Mouse (Mus musculus): ENCODE data around the gene Homez. TPM values are rescaled to one million over a fixed set of nuclear protein-coding genes. Genes with fewer than 3 reads are reported as not detected.

Homez gene
- total RNA-seq (2012; rRNA removed), result 2.5 and 3.9 TPM in 2 replicates

- in situ Hi-C loops (cut with MboI; ENCODE audit: low sequenced_read_pairs in 2 of 2, unreplicated experiment in 2 of 2), result no loop called here
- TF ChIP-seq CHD2 (IDR thresholded peaks at IDR 0.05; ENCODE audit: low read depth, low read length) (no peak), ZC3H11A (IDR thresholded peaks at IDR 0.05; ENCODE audit: borderline replicate concordance, low read depth, low read length) (no peak), MAFK (IDR thresholded peaks at IDR 0.05; ENCODE audit: insufficient read depth, low read depth, low read length) (no peak), ZNF384 (IDR thresholded peaks at IDR 0.05; ENCODE audit: low read depth, low read length) (no peak), HCFC1 (IDR thresholded peaks at IDR 0.05; ENCODE audit: borderline replicate concordance, insufficient read depth, low read length) (no peak)
- no peaks in the 10 kb centered on the region for H3K36me3 ChIP-seq (ENCODE audit: control insufficient read depth, insufficient read depth, low read length, poor library complexity, severe bottlenecking)
- no peak within 1 kb of the TSS for H3K9ac ChIP-seq (ENCODE audit: insufficient read depth, low read depth, low read length, poor library complexity, severe bottlenecking)
- H3K4me3 ChIP-seq (ENCODE audit: insufficient read depth in 1 of 2, low read depth in 1 of 2, low read length in 2 of 2, poor library complexity in 1 of 2, severe bottlenecking in 1 of 2), result no peak within 1 kb of the TSS
- peaks cover 2 to 3% of the 10 kb centered on the region in 2 experiments; a peak in 2 of 4 replicates for H3K4me1 ChIP-seq (ENCODE audit: control insufficient read depth in 2 of 2, insufficient read depth in 2 of 2, low read length in 2 of 2, poor library complexity in 1 of 2)
- DNase-seq (ENCODE audit: low read depth, low spot score), result no peak
- H3K9me3 ChIP-seq (ENCODE audit: control insufficient read depth, insufficient read depth, low read depth, low read length), result no peaks in the 10 kb centered on the region
- no peak within 1 kb of the TSS for H3K27ac ChIP-seq (ENCODE audit: insufficient read depth, low read depth, low read length, poor library complexity, severe bottlenecking)
Observed at GRCm38 (mm10) chr14:54870861-54871260, at the start of gene Homez. Gene Homez (minus strand): TSS chr14:54870961.

DNA sequence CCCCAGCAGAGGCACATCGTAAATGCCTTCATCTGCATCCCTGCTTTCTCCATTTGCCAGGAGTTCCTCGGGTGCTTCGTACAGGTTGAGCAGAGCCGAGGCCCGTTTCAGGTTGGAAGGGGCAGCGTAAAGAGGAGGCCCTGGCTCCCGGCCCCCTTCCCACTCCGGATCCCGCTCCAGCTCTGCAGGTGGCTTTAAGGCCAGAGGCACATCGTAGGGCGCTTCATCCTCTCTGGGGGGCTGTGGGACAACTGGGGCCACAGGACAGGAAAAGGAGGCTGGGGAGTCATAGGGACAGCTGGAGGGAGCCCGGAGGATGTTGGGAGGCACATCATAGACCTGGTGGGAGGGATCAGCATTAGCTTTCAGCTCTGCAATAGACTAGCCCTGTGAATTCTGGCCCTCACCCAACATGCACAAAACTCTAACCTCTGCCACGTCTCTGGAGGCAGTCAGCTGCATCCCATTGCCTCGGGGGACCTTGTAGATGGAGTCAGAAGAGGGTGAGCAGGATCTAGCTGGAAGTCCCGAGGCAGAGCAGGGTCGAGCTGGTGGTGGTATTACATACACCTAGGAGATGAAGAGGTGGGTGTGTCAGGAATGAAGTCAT lies 49.4 kb upstream of the Homez start:
- H3K4me1 ChIP-seq (ENCODE audit: control insufficient read depth in 2 of 2, insufficient read depth in 2 of 2, low read length in 2 of 2, poor library complexity in 1 of 2), result peaks cover 3 to 4% of the 10 kb centered on the region in 2 experiments; a peak in 2 of 4 replicates
- in situ Hi-C loops (cut with MboI; ENCODE audit: low sequenced_read_pairs in 2 of 2, unreplicated experiment in 2 of 2), result no loop called here
- no peak overlapping the region for H3K4me3 ChIP-seq (ENCODE audit: insufficient read depth in 1 of 2, low read depth in 1 of 2, low read length in 2 of 2, poor library complexity in 1 of 2, severe bottlenecking in 1 of 2)
- H3K9ac ChIP-seq (ENCODE audit: insufficient read depth, low read depth, low read length, poor library complexity, severe bottlenecking), result no peak overlapping the region
- TF ChIP-seq ZC3H11A (IDR thresholded peaks at IDR 0.05; ENCODE audit: borderline replicate concordance, low read depth, low read length) (no peak), ZNF384 (IDR thresholded peaks at IDR 0.05; ENCODE audit: low read depth, low read length) (no peak), CHD2 (IDR thresholded peaks at IDR 0.05; ENCODE audit: low read depth, low read length) (no peak), HCFC1 (IDR thresholded peaks at IDR 0.05; ENCODE audit: borderline replicate concordance, insufficient read depth, low read length) (no peak), MAFK (IDR thresholded peaks at IDR 0.05; ENCODE audit: insufficient read depth, low read depth, low read length) (no peak)
- H3K27ac ChIP-seq (ENCODE audit: insufficient read depth, low read depth, low read length, poor library complexity, severe bottlenecking), result no peak overlapping the region
- peaks cover 42% of the 10 kb centered on the region for H3K36me3 ChIP-seq (ENCODE audit: control insufficient read depth, insufficient read depth, low read length, poor library complexity, severe bottlenecking)
- no peaks in the 10 kb centered on the region for H3K9me3 ChIP-seq (ENCODE audit: control insufficient read depth, insufficient read depth, low read depth, low read length)
- no peak for DNase-seq (ENCODE audit: low read depth, low spot score)

- H3K9ac ChIP-seq (ENCODE audit: insufficient read depth, low read depth, low read length, poor library complexity, severe bottlenecking), result no peak overlapping the region
- DNase-seq (ENCODE audit: low read depth, low spot score), result no peak
- peaks cover 16% of the 10 kb centered on the region for H3K36me3 ChIP-seq (ENCODE audit: control insufficient read depth, insufficient read depth, low read length, poor library complexity, severe bottlenecking)
- peak overlapping the region; percentile 89 to 90; a peak in 3 of 4 replicates for H3K4me3 ChIP-seq (ENCODE audit: insufficient read depth in 1 of 2, low read depth in 1 of 2, low read length in 2 of 2, poor library complexity in 1 of 2, severe bottlenecking in 1 of 2)
- no peak for TF ChIP-seq ZNF384 (IDR thresholded peaks at IDR 0.05; ENCODE audit: low read depth, low read length)
- TF ChIP-seq HCFC1 (IDR thresholded peaks at IDR 0.05; ENCODE audit: borderline replicate concordance, insufficient read depth, low read length), result no peak
- no peaks in the 10 kb centered on the region; the same call in 1 of the 2 replicates for H3K9me3 ChIP-seq (ENCODE audit: control insufficient read depth, insufficient read depth, low read depth, low read length)
- peaks cover 0 to 8% of the 10 kb centered on the region in 2 experiments; a peak in 2 of 4 replicates for H3K4me1 ChIP-seq (ENCODE audit: control insufficient read depth in 2 of 2, insufficient read depth in 2 of 2, low read length in 2 of 2, poor library complexity in 1 of 2)
- in situ Hi-C loops (cut with MboI; ENCODE audit: low sequenced_read_pairs in 2 of 2, unreplicated experiment in 2 of 2), result no loop called here
- H3K27ac ChIP-seq (ENCODE audit: insufficient read depth, low read depth, low read length, poor library complexity, severe bottlenecking), result no peak overlapping the region
Observed at GRCm38 (mm10) chr14:54913343-54913742, 42.6 kb upstream of the Homez start.

DNA sequence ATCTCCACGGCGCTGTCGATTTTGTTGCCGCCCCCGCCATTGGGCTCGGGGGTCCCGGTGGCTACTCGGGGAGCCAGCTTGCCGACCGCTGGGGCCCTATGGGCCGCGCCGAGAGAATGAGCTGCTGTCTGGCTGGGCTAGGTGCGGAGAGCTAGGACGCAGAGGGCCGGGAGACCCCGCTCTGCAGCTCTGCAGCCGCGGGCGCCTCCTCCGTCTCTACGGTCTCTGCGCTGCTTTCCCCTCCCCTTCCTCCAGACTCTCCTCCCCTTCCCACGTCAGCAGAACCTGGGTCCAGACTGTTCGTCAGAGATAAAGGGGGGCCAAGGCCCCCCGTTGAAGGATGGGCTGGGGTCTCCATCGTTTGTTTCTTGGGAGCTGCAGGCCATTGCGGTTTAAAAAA lies 42.1 kb upstream of the Homez start, which contains the start of gene Slc22a17:
Gene Slc22a17 (minus strand): TSS at position 247 of the 400 bp plus-strand sequence.
- Histone ChIP-seq H3K4me1 (ENCODE audit: control insufficient read depth in 2 of 2, insufficient read depth in 2 of 2, low read length in 2 of 2, poor library complexity in 1 of 2) (peaks cover 0 to 8% of the 10 kb centered on the region in 2 experiments; a peak in 2 of 4 replicates), H3K9ac (ENCODE audit: insufficient read depth, low read depth, low read length, poor library complexity, severe bottlenecking) (peak within 1 kb of the TSS; percentile 72), H3K9me3 (ENCODE audit: control insufficient read depth, insufficient read depth, low read depth, low read length) (no peaks in the 10 kb centered on the region; the same call in 1 of the 2 replicates), H3K4me3 (ENCODE audit: insufficient read depth in 1 of 2, low read depth in 1 of 2, low read length in 2 of 2, poor library complexity in 1 of 2, severe bottlenecking in 1 of 2) (peak within 1 kb of the TSS; percentile 89 to 90), H3K27ac (ENCODE audit: insufficient read depth, low read depth, low read length, poor library complexity, severe bottlenecking) (no peak within 1 kb of the TSS), H3K36me3 (ENCODE audit: control insufficient read depth, insufficient read depth, low read length, poor library complexity, severe bottlenecking) (peaks cover 18% of the 10 kb centered on the region)
- DNase-seq (ENCODE audit: low read depth, low spot score), result peak; percentile 43
- in situ Hi-C loops (cut with MboI; ENCODE audit: low sequenced_read_pairs in 2 of 2, unreplicated experiment in 2 of 2), result no loop called here
- TF ChIP-seq HCFC1 (IDR thresholded peaks at IDR 0.05; ENCODE audit: borderline replicate concordance, insufficient read depth, low read length) (no peak), ZNF384 (IDR thresholded peaks at IDR 0.05; ENCODE audit: low read depth, low read length) (no peak)

Measured in ES-E14 (cell line).